Mouse (Mus musculus): ENCODE results near the gene Prpf6.

- TF ChIP-seq ZC3H11A (IDR thresholded peaks at IDR 0.05; ENCODE audit: low read depth, low read length) = 0 out of 2 replicates have a peak, but pooled peaks have one; percentile 3
- TF ChIP-seq EP300 (IDR thresholded peaks at IDR 0.05; ENCODE audit: low read depth in 1 of 2, low read length in 2 of 2) = 0 out of 4 replicates have a peak, but pooled peaks of 1 of the 2 experiments have one; percentile 5
- TF ChIP-seq POLR2A (IDR thresholded peaks at IDR 0.05; ENCODE audit: control insufficient read depth in 1 of 2, insufficient read depth in 1 of 2, low read depth in 1 of 2, low read length in 2 of 2, poor library complexity in 1 of 2) = peak; percentile 80 to 94
- no peak for TF ChIP-seq CTCF (IDR thresholded peaks at IDR 0.05 in 2 of 3, conservative IDR thresholded peaks at IDR 0.05 in 1 of 3; ENCODE audit: control insufficient read depth in 1 of 3, insufficient read depth in 1 of 3, low read depth in 2 of 3, low read length in 3 of 3, poor library complexity in 1 of 3, severe bottlenecking in 1 of 3)
- peak; percentile 90 for TF ChIP-seq NRF1 (IDR thresholded peaks at IDR 0.05; ENCODE audit: insufficient read depth, low read depth, low read length, poor library complexity, severe bottlenecking)
- no peak for TF ChIP-seq CHD1 (IDR thresholded peaks at IDR 0.05; ENCODE audit: low read depth, low read length)
- TF ChIP-seq ZNF384 (IDR thresholded peaks at IDR 0.05; ENCODE audit: low read depth, low read length) = no peak
- TF ChIP-seq MXI1 (IDR thresholded peaks at IDR 0.05; ENCODE audit: low read depth, low read length) = peak; percentile 80
Measured at GRCm38 (mm10) chr2:181600828-181601750, 9.4 kb downstream of the Prpf6 start.
